Mouse (Mus musculus): ENCODE measurements around the gene Cd200r1. TPM values are rescaled to one million over a fixed set of nuclear protein-coding genes. Genes with fewer than 3 reads are reported as not detected.

Cd200r1 gene
- total RNA-seq, 1 experiment from 2014 or later: 0.59 TPM

Other genes starting within 250 kb of the Cd200r1 start
- gene Boc, start 206.8 kb upstream of the Cd200r1 start, total RNA-seq (2021): 43.0 and 46.3 TPM in 2 replicates
- 9.2 and 10.8 TPM in 2 replicates for gene Nepro, start 41.4 kb upstream of the Cd200r1 start, total RNA-seq (2021)
- 19.0 and 20.1 TPM in 2 replicates for gene Gtpbp8, start 19.4 kb upstream of the Cd200r1 start, total RNA-seq (2021)
- gene Cd200r4, start 46.0 kb downstream of the Cd200r1 start, total RNA-seq (2021): not detected in 2 replicates
- not detected in 2 replicates for gene Cd200r2, start 101.4 kb downstream of the Cd200r1 start, total RNA-seq (2021)
- 0.19 TPM in 2 replicates for gene Cd200r3, start 177.9 kb downstream of the Cd200r1 start, total RNA-seq (2021)